Mouse (Mus musculus): ENCODE measurements around the gene Tenm4. TPM values are rescaled to one million over a fixed set of nuclear protein-coding genes. Genes with fewer than 3 reads are reported as not detected.

Tenm4 gene
- total RNA-seq, 2 experiments from 2014 or later, result 96.7 to 119 TPM

- DNase-seq (ENCODE audit: extremely low spot score in 1 of 2, low spot score in 1 of 2), result peak; percentile 22 to 27
Observed at GRCm38 (mm10) chr7:96869079-96869810, 698.2 kb downstream of the Tenm4 start.

- DNase-seq (ENCODE audit: extremely low spot score in 1 of 2, low spot score in 1 of 2), result no peak
Observed at GRCm38 (mm10) chr7:96870473-96870872, 699.4 kb downstream of the Tenm4 start.

GRCm38 (mm10) chr7:96871031-96871430 lies 700.0 kb downstream of the Tenm4 start:
- DNase-seq (ENCODE audit: extremely low spot score in 1 of 2, low spot score in 1 of 2), result no peak

- no peak for DNase-seq (ENCODE audit: extremely low spot score in 1 of 2, low spot score in 1 of 2)
Observed at GRCm38 (mm10) chr7:96878511-96879276, 707.6 kb downstream of the Tenm4 start.

GRCm38 (mm10) chr7:96879593-96879992 lies 708.5 kb downstream of the Tenm4 start:
- DNase-seq (ENCODE audit: extremely low spot score in 1 of 2, low spot score in 1 of 2), result no peak

GRCm38 (mm10) chr7:96880221-96880944 lies 709.3 kb downstream of the Tenm4 start:
- no peak for DNase-seq (ENCODE audit: extremely low spot score in 1 of 2, low spot score in 1 of 2)

GRCm38 (mm10) chr7:96883297-96883696 lies 712.3 kb downstream of the Tenm4 start:
- no peak for DNase-seq (ENCODE audit: extremely low spot score in 1 of 2, low spot score in 1 of 2)

GRCm38 (mm10) chr7:96887088-96887654 lies 716.1 kb downstream of the Tenm4 start:
- no peak for DNase-seq (ENCODE audit: extremely low spot score in 1 of 2, low spot score in 1 of 2)

- no peak for DNase-seq (ENCODE audit: extremely low spot score in 1 of 2, low spot score in 1 of 2)
Observed at GRCm38 (mm10) chr7:96889061-96890034, 718.3 kb downstream of the Tenm4 start.

- no peak for DNase-seq (ENCODE audit: extremely low spot score in 1 of 2, low spot score in 1 of 2)
Observed at GRCm38 (mm10) chr7:96890035-96890621, 719.1 kb downstream of the Tenm4 start.

- DNase-seq (ENCODE audit: extremely low spot score in 1 of 2, low spot score in 1 of 2), result no peak
Observed at GRCm38 (mm10) chr7:96890987-96891386, 719.9 kb downstream of the Tenm4 start.

- no peak for DNase-seq (ENCODE audit: extremely low spot score in 1 of 2, low spot score in 1 of 2)
Observed at GRCm38 (mm10) chr7:96899036-96899569, 728.1 kb downstream of the Tenm4 start.

- no peak for DNase-seq (ENCODE audit: extremely low spot score in 1 of 2, low spot score in 1 of 2)
Observed at GRCm38 (mm10) chr7:96902183-96902582, 731.1 kb downstream of the Tenm4 start.

- DNase-seq (ENCODE audit: extremely low spot score in 1 of 2, low spot score in 1 of 2), result no peak
Observed at GRCm38 (mm10) chr7:96903088-96903985, 732.3 kb downstream of the Tenm4 start.

GRCm38 (mm10) chr7:96904442-96904841 lies 733.4 kb downstream of the Tenm4 start:
- DNase-seq (ENCODE audit: extremely low spot score in 1 of 2, low spot score in 1 of 2), result no peak

GRCm38 (mm10) chr7:96904936-96905335 lies 733.9 kb downstream of the Tenm4 start:
- no peak for DNase-seq (ENCODE audit: extremely low spot score in 1 of 2, low spot score in 1 of 2)

GRCm38 (mm10) chr7:96905422-96905821 lies 734.4 kb downstream of the Tenm4 start:
- DNase-seq (ENCODE audit: extremely low spot score in 1 of 2, low spot score in 1 of 2), result no peak

- DNase-seq (ENCODE audit: extremely low spot score in 1 of 2, low spot score in 1 of 2), result no peak
Observed at GRCm38 (mm10) chr7:96906216-96906615, 735.2 kb downstream of the Tenm4 start.
